Mouse (Mus musculus) neutrophil, adult 5-6 weeks (primary cell): ENCODE measurements around the gene Gm9958. TPM values are rescaled to one million over a fixed set of nuclear protein-coding genes. Genes with fewer than 3 reads are reported as not detected.

Experiments
- ATAC-seq: fragments of 151-379, 151-347 bp; 2 replicates; pipeline ENCODE4 v1.8.0; 2017; ENCODE audit warnings: mild to moderate bottlenecking, moderate TSS enrichment; ENCODE audit not compliant: insufficient number of reproducible peaks, poor library complexity, low FRiP score, severe bottlenecking; ENCODE audit errors: extremely low read depth
- total RNA-seq: library from RNA; stranded (forward); fragments of 200-1000 nt; gene quantifications from 2 replicates; pipeline ENCODE4 v1.2.3, GENCODE M21; 2017

The Gm9958 gene
- total RNA-seq, result 3.5 and 4.4 TPM in 2 replicates

DNA sequence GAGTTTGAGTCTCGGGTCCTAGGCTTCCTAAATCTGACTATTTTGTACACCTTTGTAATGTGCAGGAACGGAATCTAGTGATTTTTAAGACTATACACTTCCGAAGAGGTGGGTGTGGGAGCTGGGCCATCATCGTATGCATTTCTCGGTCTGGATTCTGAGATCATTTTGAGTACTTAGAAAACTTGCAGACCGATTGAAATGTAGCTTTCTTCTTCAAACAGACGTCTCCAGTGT, at the start of gene Gm9958:
Gm9958 (plus strand) TSS at position 138 of the 237 bp plus-strand sequence.
- ATAC-seq, result no peak

GRCm38 (mm10) chr5:90331071-90331470, 35.9 kb upstream of the Gm9958 start:
- ATAC-seq, result no peak

DNA sequence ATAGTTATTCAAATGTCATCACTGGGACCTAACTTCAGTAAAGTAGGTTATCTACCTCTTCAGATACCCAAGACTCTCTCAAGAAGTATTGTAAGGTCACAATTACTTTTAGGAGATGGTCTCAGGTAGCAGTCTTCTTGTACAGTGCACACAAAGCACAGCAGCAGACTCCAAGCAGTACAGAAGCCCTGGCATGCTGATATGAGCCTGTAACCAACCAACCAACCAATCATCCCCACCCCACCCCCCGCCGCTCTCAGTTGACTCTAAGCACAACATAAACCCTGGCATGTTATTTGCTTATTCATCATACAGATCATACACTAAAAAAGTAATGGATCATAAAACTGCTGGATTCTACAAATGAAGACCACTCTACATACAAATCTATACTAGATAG, 34.5 kb upstream of the Gm9958 start:
- no peak for ATAC-seq

- ATAC-seq, result no peak
These were observed 28.6 kb upstream of the Gm9958 start for GRCm38 (mm10) chr5:90338177-90339091.

DNA sequence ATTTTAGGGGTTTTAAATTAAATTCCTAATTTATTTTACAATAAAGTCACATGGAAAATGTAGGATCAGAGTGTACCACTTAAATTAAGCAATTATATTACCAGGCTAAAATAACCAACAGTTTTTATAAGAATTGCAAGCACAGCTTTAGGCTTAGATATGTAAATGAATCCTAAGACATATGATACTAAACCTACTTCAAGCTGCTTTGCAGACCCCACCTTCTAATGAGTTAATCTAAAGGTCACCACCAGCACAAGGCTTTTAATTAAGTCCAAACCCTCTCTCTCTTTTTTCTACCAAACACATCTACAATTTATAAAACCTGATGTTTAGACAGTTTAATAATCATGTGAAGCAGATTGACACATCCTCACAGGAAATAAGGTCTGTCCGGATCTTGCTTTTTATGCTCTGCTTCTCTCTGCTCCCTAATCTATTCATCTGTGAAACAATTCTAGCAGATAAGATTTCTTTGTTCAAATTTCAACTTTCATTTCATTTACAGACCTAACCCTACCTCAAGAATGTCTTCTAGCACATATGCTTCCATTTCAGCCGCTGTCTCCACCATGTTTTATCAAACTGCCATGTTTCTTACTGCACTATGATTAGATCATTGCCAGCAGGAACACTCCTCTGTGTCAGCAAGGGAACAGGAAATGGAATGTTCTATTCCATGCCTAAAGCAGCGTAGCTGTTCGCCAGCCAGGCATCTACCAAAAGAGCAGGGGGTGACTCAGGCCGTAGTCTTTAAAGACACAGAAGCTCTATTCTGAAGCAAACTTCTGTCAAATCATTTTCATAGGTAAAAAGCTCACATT, 27.7 kb upstream of the Gm9958 start:
- ATAC-seq, result no peak

GRCm38 (mm10) chr5:90339953-90340343, 27.1 kb upstream of the Gm9958 start:
- ATAC-seq, result no peak

GRCm38 (mm10) chr5:90340847-90341246, 26.2 kb upstream of the Gm9958 start:
- no peak for ATAC-seq

DNA sequence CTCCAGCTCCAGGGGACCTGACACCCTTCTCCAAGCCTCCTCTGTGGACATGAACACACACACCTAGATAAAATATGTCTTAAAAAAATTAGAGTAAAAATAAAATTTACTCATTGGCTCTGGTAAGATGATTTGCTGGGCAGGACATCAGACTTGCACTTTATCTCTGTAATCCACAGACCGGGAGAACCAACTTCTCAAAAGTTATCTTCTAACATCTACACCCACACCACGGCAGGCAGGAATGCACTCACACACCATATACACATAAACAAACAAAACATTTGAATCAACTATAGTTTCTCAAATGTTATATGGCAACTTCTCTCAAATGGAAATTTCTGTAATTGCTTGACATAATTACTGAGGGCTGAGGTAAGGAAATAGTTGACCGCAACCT, 20.1 kb upstream of the Gm9958 start:
- ATAC-seq, result no peak

GRCm38 (mm10) chr5:90353552-90354317, 13.3 kb upstream of the Gm9958 start:
- ATAC-seq, result 0 out of 2 replicates have a peak, but pooled peaks have one; percentile 3

GRCm38 (mm10) chr5:90355824-90356223, 11.2 kb upstream of the Gm9958 start:
- ATAC-seq, result no peak

GRCm38 (mm10) chr5:90364526-90364925, 2.5 kb upstream of the Gm9958 start:
- ATAC-seq, result peak; percentile 44; the same call in 1 of the 2 replicates

- peak; percentile 14; the same call in 1 of the 2 replicates for ATAC-seq
These were observed 1.7 kb upstream of the Gm9958 start for GRCm38 (mm10) chr5:90365141-90365951.

GRCm38 (mm10) chr5:90366121-90367066, 610 bp upstream of the Gm9958 start, which contains the start of gene Ankrd17:
TSS of gene Ankrd17 (minus strand) at chr5:90366577.
- peak; percentile 89 for ATAC-seq

- no peak for ATAC-seq
These were observed 3.4 kb downstream of the Gm9958 start for GRCm38 (mm10) chr5:90370401-90370800.

- ATAC-seq, result no peak
These were observed 6.7 kb downstream of the Gm9958 start for GRCm38 (mm10) chr5:90373708-90374107.

GRCm38 (mm10) chr5:90381458-90381857, 14.5 kb downstream of the Gm9958 start:
- ATAC-seq, result no peak

DNA sequence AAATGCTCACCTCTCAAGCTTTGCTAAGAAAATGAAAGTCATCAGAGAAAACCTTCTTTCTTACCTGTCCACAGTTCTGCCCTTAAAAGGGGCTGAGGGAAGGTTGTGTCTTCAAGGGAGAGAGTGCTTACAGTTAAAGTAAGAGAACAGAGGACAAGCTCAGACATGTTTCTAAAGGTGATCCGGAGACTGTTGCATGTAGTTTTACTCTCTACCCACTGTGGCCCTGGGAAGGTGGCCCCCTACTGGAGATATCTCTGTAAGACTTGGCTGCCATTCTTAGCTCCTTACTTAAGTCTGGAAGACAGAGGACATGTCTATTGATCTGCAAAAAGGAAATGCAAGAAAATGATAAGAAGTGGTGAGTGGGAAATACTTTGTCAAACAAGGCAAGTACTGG, 16.1 kb downstream of the Gm9958 start:
- ATAC-seq, result peak; percentile 60
